Mouse (Mus musculus) adrenal gland, adult 18-20 months (tissue): Measurements from ENCODE around the gene Zdhhc15. TPM values are rescaled to one million over a fixed set of nuclear protein-coding genes. Genes with fewer than 3 reads are reported as not detected.
"Not testable (repeated sequence)": the region's sequence is repeated elsewhere in the genome, so short reads cannot be mapped to it uniquely, and the experiment has no call there.

ENCODE experiments used
- DNase-seq, 2 experiments: peaks; one replicate each; pipeline ENCODE4 v3.0.0; 2021 to 2022; ENCODE audit warnings: low spot score in 2 of 2
- long read RNA-seq, 2 experiments: library from polyadenylated mRNA; stranded (forward); transcript quantifications; one replicate each; pipeline ENCODE4 v2.0.0; 2021
- total RNA-seq, 2 experiments: library from RNA; stranded (reverse); gene quantifications; 1 replicate in 1 of 2; 2 replicates in 1 of 2; pipeline ENCODE4 v1.2.3; 2021

Gene Zdhhc15
- 1 to 10 TPM; 1.2 to 1.5 TPM for total RNA-seq
- long read RNA-seq, experiment 1, result 0 reads
- long read RNA-seq, experiment 2, result 0 reads

DNA sequence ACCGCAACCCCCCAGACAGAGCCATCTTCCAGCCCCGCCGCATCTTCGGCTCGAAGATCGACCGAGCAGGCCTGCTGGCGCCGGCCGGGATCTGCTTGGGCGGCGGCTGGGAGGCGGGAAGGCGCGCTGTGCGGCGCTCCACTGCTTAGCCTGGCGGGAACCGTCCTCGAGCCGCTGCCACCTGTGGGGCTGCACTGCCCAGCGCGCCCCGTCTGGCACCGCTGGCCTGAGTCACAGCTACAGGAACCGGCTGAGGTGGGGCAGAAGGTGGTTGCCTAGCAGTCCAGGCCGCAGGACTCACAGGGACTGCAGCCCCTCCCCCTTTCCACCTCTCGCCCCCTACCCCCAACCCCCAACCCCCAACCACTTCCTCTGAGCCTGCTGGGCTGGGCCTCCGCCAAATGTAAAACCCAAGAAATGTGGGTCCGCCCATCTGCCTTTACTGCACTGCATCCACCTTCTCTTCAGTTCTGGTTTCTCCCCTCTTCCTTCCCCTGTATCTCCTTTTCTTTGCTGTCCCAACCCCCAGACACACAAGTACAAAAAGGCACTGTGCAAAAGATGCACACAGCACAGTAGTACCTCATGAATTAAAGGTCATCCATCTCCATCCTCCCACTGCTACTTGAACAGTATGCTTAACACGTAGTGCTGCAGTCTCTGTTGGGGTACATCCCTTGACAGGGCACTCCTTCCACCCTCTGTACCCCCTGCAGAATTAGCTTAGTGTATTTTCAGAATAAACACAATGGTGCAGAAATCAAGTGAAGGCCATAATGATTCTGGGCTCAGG is at the start of gene Zdhhc15:
TSS of gene Zdhhc15 (minus strand) at position 308 of the 793 bp plus-strand sequence.
- peak; percentile 36 to 37 for DNase-seq

DNA sequence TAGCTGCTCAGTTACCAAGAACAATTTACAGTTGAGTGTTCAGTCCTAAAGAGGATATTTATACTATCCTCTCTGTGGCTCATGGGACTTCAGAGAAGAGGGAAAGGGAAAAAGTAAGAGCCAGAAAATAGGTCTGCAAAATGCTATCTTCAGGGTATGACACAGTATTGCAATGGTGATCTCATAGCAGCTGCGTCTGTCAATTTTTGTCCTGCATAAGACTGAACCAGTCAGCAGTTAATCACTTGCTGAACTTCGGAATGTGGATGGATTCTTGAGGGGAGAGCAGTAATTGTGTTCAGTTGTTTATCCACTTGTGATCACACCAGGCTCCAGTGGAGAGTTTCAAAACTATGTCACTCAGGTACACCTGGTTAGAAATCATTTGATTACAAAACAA is 37.1 kb upstream of the Zdhhc15 start:
- no peak for DNase-seq

DNA sequence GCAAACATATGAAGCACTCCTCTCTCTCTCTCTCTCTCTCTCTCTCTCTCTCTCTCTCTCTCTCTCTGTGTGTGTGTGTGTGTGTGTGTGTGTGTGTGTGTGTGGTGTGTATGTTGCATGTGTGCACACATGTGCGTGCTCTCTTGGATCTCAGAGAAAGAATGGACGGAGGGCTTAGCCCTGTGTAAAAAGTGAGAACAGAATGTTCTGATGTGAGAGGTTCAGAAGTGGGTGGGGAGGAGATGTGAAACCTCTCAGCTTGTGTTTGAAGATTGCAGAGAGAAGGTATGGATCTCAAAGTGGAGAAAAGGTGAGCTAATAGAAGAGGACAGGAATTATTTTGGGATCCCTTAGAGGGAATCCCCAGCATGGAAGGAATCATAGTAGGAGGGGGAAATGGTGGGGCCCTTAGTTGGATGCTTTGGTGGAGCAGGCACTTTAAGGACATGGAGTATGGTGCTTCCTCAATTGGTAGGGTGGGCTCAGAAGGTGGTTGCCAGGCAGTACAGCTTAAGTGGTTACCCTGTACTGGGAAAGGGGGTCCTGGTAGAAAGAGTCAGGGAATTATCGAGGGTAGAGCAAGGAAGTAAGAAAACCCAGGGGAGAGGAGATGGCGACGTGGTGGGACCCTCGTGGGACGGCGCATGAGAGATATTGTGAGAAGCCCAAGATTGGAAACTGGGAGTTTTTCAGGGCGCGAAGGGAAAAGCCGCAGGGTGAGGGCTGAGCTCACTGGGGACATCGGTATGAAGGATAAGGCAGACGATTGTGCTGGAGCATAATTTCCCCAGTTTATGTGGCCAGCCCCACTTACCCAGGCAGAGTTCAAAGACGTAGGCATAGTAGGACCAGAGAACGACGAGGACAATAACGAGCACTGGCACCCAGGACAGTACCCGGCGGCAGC is 761 bp downstream of the Zdhhc15 start:
- no peak for DNase-seq

DNA sequence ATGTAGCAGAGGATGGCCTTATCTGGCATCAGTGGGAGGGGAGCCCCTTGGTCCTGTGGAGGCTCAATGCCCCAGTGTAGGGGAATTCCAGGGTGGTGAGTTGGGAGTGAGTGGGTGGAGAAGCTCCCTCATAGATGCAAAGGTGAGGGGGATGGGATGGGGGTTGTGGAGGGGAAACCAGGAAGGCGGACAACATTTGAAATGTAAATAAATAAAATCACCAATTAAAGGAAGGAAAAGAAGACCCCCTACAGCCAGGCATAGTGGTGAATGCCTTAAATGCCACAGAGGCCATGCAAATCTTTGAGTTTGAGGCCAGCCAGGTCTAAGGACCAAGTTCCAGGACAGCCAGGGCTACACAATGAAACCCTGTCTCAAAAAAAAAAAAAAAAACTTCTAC is 13.9 kb downstream of the Zdhhc15 start:
- DNase-seq, result no peak

DNA sequence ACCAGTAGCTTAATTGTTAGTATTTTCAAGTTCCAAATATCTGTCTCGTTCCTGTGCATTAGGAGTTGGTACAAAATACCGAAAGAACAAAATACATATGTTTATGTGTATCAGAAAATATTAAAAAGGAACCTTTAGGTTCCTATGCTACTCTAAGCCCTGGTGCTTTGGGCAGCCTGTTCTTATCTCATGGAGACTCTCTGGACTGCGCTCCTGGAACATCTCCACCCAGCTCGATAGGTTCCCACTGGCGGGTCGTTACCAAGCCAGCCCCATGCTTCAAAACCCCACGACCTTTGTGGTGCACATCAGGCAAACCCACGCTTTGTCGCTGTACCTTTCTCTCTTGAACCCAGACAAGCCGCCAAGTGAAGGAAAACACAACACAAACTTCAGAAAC is 58.3 kb downstream of the Zdhhc15 start:
- DNase-seq, result no peak

DNA sequence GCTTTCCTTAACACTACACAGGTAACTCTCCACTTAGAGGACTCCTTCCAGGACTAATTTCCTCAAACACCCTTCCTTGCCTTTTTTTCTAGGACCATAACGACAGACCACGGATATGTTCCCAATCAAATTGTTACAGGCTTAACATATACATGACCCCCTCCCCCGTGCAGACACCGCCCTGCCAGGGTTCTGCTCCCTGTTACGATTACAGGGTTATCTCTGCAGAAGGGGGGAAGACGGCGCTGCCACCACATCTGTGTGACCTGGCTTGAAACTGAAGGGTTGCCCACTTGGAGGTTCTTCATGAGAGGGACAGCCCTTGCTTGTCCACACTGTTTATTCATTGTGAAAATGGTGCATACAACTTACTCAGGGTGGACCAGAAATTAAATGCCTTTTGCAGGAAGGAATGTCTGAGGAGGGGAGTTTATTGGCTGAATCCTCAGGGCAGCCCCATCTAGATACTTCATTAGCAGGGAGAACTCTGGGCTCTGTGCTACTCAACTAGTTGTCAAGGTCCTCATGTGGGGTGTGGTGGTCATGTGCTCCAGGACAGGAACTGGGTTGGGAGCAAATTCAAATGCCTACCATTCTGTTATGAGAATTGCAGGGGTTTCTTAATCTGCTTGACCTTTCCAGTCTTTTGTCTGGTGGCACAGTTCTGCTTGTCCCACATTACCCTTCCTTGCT is 67.0 kb downstream of the Zdhhc15 start:
- not testable (repeated sequence) for DNase-seq

DNA sequence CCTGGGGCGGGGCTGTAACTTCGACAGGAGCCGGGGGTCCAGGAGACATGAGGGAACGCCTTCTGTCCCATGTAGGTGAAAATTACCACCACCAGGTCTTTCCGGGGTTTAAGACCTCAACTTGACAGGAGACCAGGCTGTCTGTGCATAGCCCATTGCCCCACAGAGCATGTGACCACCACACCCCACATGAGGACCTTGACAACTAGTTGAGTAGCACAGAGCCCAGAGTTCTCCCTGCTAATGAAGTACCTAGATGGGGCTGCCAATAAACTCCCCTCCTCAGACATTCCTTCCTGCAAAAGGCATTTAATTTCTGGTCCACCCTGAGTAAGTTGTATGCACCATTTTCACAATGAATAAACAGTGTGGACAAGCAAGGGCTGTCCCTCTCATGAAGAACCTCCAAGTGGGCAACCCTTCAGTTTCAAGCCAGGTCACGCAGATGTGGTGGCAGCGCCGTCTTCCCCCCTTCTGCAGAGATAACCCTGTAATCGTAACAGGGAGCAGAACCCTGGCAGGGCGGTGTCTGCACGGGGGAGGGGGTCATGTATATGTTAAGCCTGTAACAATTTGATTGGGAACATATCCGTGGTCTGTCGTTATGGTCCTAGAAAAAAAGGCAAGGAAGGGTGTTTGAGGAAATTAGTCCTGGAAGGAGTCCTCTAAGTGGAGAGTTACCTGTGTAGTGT is 68.5 kb downstream of the Zdhhc15 start:
- not testable (repeated sequence) for DNase-seq

DNA sequence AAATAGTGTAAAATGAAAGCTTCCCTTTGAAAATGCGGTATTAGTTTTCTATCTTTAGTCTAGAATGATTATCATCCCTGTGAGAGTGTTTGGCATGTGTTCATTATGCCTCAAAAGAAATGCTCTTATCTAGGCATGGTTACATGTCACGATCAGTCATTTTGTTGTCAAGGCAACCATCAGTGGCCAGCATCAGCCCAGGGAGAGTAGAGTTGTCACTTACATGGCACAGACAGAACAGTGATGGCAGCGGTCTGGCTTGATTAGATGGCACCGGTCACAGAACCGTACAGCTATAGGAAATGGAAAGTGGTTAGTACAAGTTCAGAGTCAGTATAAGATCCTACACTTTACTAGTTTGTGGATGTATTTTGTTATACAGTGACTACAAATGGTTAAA is 96.9 kb downstream of the Zdhhc15 start:
- no peak for DNase-seq

DNA sequence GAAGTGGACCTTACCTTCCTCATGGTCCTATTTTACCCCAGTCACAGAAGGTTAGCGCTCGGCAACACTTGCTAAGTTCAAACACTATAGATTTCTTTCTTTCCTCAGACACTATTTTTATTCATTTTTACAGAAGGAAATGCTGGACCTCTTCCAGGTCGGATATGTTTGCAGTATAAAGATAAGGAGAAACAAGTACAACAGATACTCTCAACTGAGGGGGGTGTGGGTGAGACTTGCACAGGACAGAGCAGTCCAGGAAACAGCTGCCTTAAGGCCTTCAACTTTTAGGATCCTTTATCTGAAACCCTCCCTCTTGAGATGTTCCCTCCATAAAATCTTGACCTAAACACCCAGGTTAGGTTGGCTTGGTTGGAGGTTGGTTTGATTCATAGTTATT is 103.4 kb downstream of the Zdhhc15 start:
- DNase-seq, result no peak

DNA sequence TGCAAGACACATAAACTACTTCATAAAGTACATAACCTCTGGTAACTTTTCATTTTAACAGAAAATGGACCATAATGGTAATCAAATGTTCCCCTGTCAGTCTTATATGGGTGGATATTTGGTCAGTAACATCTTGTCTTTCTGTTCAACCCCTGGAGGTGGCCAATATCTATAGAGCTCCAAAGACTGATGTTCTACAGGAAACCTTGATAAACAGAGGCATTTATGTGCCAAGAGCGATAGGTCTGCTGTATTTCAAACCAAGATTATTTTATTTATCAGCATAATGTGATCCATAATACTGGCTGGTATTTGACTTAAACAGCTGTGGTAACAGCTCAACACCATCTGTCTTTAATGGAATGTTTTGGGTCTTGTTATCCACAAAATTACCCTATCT is 125.6 kb downstream of the Zdhhc15 start:
- no peak for DNase-seq

DNA sequence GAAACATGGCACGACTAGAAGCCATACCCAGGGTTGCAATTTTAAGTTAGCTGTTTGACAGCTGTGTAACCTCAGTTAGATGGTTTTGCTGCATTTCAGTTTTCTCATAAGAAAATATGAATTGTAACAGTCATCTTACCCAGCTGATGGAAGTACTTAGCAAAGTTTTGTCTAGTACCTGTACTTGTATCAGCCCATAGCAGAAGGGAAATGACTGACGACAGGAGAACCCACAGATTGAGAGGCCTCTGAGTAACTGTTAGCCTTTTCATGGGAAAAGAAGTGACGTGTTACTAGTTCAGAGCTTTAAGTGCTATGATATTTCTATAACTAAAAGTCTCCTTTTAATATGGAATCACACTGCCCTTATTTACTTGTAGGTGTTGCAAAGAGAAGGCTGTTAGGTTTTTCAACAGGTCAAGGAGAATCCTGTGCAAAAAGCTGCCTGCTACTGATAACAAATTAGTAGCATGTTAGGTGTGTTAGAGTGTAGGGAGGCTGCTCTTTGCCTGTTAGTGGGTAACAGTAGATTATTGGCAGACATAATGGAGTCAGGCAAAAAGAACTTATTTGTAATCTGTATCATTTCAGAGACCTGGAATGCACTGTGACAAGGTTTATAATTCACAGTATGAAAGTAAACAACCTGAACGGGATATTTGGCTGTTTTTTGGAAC is 126.8 kb downstream of the Zdhhc15 start:
- no peak for DNase-seq

DNA sequence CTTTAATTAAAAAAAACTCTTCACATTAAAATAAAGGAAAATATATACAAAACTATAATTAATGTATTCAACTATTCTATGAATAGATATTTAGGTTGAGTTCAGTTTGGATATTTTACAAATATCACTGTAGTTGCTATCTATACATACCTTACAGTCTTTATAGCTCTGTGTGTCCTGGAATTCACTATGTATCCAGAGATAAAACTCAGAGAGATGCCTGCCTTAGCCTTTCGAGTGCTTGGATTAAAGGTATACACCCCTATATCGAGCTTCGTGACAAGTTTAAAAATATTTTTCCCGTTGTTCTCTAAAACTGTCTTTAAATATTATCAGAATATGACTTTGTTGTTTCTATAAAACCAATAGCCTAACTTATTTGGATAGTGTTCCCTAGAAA is 128.2 kb downstream of the Zdhhc15 start:
- no peak for DNase-seq

DNA sequence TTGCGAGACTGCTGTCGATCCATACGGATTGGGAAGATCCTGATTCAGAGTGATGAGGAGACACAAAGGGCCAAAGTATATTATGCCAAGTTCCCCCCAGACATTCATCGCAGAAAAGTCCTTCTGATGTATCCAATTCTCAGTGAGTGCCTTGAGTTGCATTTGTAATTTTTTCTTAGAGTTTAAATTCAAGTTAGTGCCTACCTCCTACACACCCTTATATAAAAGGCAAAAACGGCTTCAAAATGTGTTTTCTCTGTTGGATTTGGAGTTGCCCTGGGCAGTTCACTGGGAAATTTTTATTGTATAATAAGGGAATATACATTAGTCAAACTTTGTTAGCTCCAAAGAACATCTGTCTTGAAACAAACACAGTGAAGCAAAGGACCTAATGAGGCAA is 169.1 kb downstream of the Zdhhc15 start:
- DNase-seq, result no peak

DNA sequence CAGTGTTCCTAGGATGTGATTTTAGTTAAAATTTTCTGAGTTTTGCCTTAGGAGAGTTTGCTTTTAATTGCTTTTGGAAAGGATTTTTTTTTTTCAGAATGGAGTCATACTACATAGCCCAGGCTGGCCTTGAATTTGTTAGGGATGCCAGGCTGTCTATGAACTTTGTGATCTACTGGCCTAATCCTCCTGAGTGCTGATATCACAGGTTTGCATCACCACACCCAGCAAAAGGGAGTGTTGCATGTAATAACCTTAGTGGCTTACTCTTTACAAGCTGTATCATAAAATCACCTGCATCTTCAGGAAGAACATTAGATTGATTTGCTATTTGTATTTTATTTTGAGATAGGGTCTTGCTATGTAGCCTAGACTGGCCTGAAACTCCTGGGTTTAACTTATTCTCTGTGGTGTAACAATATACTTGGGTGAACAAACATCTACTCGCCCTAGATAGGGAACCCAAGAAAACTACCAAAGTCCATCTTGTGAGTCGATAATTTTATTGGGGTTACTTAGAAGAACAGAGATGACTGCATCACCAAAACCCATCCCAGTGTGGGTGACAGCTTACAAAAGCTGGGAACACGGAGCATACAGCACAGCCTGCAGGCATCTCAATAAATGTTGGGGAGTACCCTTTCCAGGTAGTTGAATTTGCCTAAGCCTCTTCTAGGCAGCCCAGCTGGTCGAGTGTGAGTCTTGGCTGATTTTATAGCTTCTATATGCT is 181.1 kb downstream of the Zdhhc15 start:
- DNase-seq, result no peak

DNA sequence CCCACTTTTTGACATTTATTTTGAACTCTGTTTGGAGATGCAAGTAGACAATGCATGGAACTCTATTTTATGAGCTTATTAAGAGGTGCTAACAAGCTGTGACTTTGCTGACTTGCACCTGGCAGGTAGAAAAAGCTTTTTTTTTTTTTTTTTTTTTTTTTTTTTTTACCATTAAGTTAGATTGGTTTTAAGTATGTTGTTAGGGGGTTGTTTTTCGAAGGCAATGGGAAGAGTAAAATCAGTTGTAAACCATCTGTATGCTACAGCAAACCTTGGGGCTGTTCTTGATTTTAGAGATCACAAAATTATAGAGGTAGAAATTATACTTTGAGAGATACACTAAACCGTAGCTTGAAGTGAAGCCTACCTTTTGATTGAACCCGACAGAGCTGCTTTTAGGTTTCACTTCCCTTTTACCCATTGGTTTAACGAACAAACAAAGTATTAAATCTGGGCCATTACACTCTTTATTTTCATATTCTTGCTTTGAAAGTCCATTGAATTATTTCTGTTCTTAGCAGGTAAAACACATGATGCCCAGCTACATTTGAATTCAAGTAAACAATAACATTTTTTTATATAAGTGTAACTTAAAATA is 181.9 kb downstream of the Zdhhc15 start:
- no peak for DNase-seq

DNA sequence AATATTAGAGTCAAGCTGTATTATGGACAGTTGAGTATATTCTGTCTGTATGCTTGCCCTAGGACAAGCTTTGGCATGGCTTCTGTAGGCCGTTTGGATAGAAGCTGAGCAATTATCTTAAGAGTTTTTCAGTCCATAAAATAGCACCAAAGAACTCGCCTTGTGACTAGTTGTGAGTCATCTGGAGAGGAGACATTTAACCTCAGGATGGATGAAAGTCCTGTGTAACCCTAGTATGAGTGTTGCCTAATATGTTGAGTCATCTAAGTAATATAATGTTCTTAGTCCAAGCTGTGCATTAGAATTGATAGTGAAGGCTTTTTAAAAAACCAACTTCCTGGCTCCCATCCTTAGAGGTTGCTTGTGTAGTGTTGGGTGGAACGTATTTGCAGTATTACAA is 182.8 kb downstream of the Zdhhc15 start:
- DNase-seq, result no peak
